Mouse (Mus musculus): Measurements from ENCODE around the gene Ccl8.

Gene Ccl8

DNA sequence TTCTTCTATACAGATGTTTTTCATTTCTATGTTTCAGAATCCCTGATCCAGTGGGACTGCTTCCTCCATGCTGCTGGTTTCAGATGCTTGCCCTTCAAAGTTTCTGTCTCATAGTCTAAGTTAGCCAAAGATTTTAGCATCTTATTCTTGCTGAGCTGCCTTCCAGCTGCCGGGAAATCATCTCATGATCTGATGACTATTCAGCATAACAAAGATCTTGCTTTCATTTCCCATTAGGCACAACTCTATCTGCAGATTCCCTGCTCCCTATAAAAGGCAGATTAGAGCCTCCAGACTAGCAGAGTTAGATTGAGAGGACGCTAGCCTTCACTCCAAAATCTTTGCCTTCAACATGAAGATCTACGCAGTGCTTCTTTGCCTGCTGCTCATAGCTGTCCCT is at the start of gene Ccl8:
Gene Ccl8, plus strand, starts transcription at position 301 of the 400 bp plus-strand sequence.
- DNase-seq (ENCODE audit: low read depth, low spot score), result no peak

DNA sequence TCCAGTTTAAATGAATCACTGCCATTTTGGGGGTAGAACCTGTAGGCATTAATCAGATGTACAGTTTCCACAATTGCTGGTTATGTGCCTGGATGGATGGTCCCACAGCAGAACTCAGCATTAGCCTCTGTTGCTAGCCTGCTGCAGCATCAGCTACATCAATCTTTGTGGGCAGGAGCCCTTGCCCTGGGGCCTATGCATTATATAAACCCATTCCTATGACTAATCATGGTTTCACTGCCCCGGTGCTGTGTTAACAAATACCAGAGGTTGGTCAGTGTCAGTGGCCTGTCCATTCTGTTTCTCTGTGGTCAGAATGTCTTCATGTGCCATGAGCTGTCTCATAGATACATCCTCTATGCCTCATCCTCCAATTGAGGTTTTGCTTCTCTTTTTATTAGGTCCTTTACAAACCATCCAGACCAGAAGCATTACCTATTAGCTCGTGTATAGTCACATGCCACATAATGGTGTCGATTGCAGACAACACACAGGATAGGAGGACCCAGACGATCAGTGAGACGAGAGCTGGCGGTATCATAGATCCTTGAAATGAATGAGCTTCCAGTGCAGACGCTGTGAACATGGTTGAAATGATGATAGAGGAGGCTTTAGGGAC is 47.9 kb upstream of the Ccl8 start:
- DNase-seq (ENCODE audit: low read depth, low spot score), result no peak

DNA sequence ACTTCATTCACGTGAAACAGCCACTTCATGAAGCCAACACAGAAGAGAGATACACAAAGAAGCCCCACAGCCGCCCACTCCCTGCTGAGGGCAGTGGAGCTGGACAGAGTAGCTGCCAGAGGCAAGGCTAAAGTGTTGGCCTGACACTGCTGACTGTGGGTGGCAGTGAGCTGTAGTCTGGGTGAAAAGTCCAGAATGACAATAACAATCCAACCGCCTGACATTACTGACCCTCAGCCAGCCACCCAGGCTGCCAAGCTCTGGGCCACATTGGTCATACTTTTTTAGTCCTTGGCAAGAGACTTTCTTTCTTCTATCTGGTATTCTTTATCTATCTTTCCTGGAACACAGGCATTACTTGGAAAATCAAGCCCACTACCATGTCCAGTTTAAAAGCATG is 43.9 kb upstream of the Ccl8 start:
- DNase-seq (ENCODE audit: low read depth, low spot score), result no peak

DNA sequence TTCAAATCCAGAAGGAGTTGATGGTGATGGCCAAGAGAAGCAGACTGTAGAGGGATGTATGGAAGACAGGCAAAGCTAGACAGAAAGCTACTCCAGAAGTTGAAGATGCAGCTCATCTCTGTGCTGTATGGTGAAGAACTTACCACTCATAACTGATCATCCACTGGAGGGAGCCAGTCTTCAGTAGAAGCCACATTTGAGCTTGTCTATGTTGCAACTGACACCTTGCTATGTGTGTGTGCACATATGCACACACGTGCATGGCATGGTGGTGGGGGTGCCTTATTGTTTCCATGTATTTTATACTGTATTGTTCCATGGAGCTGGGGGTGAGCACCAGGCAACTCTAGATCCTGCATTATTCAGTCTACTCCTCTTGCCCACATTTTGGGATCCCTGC is 42.6 kb upstream of the Ccl8 start:
- no peak for DNase-seq (ENCODE audit: low read depth, low spot score)

DNA sequence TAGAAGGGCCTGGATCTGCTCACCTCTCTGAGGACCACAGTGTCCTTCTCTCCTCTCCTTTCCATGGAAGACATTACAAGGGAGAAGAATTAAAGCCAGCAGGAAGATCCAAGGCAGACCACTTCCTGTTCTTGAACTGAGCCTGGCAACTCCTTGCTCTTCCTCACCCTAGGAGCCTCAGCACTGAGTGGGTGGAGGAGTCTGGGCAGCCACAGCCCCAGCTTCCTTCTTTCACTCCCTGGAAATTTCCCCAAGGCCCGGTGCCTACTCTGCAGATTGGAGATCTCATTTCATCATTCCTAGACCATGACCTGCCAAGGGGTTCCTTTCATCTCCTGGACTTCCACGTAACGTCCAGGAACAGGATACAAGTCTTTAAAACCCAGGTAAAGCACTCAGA is 42.0 kb upstream of the Ccl8 start:
- no peak for DNase-seq (ENCODE audit: low read depth, low spot score)

DNA sequence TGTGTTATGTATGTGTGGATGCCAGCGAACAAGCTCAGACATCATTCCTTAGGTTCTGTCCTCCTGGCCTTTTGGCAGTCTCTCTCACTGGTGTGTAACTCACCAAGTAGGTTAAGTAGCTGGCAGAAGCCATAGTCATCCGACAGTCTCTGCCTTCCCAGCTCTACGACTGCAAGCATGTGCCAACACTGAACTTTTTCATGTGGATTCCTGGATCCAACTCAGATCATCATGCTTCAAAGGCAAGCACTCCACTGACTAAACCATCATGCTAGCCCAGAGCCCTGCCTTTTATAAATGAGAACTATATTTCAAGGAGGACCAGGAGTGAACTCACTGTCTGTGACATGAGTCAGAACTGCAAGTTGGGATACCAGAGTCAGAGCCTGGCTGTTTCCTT is 41.3 kb upstream of the Ccl8 start:
- DNase-seq (ENCODE audit: low read depth, low spot score), result no peak

DNA sequence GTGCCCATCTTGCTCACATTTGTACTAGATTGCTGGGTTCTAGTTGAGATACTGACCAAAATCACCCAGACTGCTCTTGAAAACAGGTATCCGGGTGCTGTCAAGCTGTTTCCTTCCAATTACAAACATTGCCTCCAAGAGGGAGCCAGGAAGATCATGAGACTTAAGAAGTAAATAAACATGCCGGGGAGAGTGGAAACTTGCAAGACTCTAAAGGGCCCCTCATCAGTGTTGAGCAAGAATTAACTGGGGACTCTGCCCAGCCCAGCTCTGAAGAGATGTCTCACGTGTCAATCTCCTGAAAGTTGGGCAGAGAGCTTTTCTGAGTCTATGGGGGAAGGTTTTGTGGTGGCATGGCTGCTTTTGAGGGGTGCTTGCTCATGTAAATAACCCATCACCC is 38.0 kb upstream of the Ccl8 start:
- no peak for DNase-seq (ENCODE audit: low read depth, low spot score)

DNA sequence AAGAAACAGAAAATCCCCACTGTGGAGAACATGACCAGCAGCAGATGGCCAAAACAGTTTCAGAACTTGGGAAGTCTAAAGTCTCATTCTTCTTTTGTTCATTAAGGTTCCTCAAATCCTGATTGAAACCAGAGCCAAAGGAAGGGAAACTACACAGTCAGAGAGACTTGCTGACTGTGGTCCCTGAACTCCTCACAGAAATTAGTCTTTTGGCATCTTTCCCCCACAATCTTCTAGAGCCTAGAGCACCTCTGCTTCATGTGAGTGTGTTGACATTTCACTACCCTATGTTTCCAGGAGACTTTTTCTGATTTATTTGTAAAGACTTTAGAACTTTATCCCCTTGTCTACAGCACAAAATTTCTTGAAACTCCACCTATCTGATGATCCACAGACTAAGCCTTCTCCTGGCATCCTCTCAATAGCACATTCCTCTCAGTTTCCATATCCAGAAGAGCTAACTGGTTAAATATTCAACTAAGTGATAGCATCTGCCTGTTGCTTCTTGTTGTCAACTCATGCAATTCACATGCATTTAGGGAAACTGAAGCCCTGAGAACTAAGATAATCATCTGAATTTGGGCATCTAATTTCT is 36.8 kb upstream of the Ccl8 start:
- DNase-seq (ENCODE audit: low read depth, low spot score), result no peak

DNA sequence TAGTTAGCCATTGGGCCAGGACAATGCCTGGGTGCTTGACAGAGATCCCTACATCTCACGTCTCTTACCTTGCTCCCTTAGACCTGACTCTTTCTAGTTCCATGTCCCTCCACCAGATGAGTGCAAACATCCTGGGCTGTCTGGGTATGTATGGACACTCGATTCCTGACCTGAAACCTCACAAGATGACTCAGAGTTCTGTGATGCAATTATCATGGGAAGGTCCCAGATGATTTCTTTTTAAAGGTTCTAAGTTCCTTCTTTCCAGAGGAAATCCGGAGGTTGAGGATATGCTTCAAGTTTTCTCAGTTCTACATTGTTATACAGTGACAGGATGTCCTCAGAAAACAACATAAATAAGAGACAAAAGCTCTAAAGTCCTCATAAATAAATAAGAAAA is 34.1 kb upstream of the Ccl8 start:
- no peak for DNase-seq (ENCODE audit: low read depth, low spot score)

DNA sequence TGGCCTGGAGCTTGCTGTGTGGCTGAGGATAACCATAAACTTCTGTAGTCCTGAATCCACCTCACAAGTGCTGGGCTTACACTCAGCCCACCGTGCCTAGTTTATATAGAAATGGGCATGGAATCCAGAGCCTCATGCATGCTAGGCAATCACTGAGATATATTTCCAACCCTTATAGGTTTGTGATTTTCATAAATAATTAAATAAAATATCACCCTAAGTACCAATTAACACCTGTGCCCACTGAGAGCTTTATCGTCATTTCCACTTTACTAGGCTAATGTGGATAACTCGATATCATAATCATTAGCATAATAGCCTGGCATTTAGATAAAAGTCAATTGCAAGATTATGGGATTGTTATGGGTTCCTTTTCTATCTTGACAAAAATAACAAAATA is 30.6 kb upstream of the Ccl8 start:
- no peak for DNase-seq (ENCODE audit: low read depth, low spot score)

DNA sequence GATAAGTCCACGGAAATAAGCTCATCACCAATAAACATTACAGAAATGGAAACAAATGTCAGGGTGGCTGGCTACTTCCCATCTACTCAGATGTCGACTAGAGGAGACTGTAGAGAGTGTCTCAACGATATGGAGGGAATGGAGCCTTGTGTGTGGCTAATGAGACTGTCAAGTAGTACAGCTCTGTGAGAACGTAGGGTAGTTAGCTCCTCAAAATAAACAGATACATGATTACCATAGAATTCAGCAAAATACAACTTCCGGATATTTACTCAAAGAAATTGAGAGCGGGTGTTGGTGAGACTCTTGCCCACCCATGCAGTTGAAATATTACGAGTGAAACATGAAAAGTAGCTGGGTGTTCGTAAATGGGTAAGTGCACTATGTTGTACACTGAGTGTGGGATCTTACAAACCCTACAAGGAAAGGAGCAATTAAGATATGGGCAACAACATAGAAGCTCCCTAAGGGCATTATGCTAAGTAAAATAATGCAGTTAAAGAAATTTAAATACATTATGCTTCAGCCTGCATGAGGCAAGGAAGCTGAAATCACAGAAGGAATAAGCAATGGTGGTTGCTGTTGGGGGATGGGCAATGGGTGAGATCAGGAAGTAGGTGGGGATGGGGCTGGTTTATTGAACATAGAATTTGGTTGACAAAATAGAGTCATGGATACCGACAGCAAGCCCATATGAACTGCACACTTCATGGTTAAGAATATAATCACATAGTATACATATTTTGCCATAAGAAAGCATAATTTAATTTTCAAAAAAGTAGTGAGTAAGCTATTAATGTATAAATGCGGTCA is 15.3 kb upstream of the Ccl8 start:
- DNase-seq (ENCODE audit: low read depth, low spot score), result no peak

DNA sequence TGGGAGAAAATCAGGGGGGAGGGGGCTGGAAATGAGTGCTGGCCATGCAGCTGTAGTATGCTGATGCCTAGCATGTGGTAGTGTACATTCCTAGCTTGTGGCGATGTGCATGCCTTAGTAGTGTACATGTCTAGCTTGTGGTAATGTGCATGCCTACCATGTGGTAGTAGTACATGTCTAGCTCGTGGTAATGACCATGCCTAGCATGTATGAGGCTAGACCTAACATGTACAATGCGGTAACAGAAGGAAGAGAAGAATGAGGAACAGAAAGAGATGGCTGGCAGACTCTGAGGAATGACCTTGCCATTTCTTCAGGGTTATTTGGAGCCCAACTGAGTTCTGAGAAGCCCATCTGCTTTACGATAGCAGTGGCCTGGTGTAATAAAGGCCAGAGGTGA is 13.9 kb upstream of the Ccl8 start:
- no peak for DNase-seq (ENCODE audit: low read depth, low spot score)

DNA sequence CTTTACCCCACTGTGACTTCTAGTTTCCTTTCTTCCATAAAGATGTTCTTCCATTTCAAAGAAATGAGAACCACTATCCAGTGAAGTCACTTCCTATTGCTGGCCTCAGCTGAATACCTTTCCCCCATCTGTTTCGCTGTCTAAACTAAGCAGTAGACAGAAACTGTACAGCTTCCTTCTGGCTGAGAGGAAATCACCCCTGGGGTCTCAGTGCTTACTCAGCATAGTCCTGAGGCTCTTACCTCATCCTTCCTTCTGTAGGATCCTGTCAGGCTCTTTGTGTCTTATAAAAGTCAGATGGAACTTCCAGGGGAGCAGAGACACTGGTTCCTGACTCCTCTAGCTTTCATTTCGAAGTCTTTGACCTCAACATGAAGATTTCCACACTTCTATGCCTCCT is 13.5 kb upstream of the Ccl8 start, which contains the start of gene Ccl12:
Gene Ccl12, plus strand, starts transcription at position 317 of the 400 bp plus-strand sequence.
- DNase-seq (ENCODE audit: low read depth, low spot score), result no peak

DNA sequence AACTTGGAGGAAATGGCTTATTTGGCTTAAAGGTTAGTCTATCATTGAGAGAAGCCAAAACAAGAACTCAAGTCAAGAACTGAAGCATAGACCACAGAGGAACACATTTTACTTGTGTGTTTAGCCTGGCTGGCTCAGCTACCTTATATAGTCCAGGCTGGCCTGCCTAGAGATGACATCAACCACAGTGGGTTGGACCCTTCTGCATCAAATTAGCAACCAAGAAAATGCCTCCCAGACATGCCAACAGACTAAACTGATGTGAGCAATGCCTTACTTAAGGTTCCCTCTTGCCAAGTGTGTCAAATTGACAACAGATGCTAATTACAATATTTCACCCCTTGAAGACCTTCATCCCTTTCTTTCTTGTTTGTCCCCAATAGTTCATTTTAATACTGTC is 5.4 kb upstream of the Ccl8 start:
- no peak for DNase-seq (ENCODE audit: low read depth, low spot score)

DNA sequence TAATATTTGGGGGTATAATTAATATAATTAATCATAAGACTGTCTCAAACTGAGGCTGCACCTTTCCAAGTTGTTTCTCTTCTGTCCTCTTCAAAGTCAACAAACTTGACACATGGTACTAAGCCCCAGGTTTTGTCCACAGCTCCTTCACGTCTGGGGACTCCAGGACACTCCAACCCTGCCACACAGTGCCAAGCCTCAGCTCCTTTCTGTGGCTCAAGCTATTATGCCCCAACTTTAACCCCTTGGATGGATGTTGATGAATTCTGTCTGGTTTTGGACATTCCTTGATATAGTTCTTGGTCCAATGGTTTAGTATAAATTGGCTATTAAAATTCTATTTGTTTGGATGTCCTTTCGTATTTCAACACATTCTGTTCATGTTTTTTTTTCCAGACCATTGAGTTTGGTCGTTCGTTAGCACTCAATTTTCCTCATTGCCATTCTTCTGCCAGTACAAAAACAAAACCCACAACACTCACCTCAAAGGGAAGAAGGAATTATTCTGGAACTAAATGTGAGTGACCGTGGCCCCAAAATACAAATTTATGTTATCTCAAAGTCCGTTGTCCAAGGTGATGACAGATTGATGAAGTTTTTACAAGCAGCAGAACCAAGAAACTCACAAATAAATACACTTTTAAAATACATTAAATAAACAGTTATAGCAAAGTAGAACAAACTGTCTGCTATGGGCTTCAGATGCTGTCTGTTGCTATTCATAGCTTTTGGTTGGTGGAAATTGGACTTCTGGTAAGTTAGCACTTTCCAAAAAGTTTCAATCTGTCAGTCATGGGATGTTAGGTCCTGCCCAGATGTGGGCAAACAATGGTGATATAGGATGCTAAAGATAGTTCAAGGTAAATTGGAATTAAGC is 4.4 kb upstream of the Ccl8 start:
- no peak for DNase-seq (ENCODE audit: low read depth, low spot score)

DNA sequence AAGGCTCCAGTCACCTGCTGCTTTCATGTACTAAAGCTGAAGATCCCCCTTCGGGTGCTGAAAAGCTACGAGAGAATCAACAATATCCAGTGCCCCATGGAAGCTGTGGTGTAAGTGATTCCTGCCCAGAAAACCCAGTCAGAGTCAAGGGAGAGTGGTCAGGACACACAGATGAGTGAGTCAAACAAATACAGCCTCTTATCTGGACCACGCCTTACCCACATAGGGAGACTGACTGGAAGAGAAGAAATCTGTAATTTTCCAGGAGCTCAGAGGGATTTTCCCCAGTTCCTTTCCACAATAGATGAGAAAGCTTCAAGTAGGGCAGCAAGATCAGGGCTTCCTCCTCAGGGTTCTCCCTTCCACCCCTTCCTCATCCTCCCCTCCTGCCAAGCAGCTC is 1.1 kb downstream of the Ccl8 start:
- DNase-seq (ENCODE audit: low read depth, low spot score), result no peak

DNA sequence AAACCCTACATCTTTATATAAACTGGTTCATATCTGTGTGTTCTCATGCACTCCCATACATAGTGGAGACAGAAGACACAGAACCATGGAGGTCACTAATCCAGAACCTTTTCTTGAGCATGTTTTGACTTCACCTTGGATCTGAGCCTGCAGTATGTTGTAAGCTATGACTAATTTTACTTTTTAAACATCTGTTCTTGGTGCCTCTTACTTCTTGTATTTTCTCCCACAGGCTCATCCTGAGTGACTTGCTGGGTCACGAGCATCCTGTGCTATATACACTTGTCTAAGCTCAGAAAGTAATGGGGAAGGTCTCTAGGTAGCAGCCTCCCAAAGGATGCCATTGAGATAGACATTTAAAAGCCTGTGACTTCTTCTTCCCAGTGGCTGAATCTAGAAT is 18.0 kb downstream of the Ccl8 start:
- DNase-seq (ENCODE audit: low read depth, low spot score), result no peak

DNA sequence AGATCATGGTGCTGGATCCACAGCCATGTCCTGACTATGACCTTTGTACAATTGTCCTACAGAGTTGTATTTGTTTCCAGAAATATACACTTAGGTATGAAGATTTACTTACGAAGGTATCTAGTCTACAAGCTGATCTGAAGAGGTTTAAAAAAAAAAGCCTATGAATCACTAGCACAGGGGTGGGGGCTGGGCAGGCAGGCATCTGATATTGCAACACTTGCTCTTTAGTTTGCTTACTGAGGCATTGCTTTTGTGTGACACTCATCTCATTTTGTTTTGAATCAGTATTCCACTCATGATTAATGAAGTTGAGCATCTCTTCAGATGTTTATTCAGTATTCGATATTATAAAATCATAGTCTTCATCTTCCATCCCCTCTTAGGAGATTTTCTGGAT is 21.2 kb downstream of the Ccl8 start:
- no peak for DNase-seq (ENCODE audit: low read depth, low spot score)

DNA sequence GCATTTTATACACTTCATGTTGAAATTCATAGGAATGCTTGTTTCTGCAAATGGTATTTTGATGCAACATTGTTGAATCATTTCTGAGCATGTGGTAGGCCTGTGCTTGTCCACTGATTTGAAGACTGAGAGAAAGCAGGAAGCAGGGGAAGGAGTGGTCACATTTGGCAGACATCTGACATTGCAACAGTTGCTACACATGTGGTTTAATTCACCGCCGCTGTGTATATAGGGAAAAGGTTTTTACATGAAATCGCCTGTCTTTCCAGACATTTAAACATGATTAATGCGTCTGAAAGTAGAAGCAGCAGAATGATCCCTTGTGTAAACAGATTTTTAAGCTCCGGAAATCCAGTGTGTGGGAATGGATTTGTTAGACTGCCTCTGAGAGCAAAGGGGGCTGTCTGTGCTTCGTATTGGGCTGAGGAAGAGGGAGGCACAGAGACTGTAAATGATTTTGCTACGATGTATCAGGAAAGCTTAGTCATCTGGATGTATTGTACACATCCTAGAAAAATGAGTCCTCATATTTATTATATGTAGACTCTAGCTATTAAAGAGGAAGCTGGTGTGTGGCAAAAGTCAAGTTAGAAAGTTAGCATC is 24.6 kb downstream of the Ccl8 start:
- no peak for DNase-seq (ENCODE audit: low read depth, low spot score)

DNA sequence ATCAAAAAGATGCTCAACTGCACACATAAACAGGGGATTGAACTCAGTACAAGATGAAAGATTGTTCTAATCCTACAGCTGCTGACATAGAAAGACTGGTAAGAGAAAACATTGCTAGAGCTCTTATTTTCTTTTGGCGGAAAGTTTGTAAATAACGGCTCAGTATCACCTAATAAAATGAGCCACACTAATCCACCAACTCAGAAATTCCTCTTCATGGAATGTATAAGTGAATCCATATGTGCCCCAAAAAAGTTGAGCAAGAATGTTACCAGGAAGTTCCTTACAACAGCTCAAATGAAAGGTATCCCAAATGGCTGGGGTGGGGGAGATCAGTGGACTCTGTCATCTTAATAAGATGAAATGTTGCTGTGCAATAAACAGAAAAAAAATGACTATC is 44.1 kb downstream of the Ccl8 start:
- DNase-seq (ENCODE audit: low read depth, low spot score), result no peak

DNA sequence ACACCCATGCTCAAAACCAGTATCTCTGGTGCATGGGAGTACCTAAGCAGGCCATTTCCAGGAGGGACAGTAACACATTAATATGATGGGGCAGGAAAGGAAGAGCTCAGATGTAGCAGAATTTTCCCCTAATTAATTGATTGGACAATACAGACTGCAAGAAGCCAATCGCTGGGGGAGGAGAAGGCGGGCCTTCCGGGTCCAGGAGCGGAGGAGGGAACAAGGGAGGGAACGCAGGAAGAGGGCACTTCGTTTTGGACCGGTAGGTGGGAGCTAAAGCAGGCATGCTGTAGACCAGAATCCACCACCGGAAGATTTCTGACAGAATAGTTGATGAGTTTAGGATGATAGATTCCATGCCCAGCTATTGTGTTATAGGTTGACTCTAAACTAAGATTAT is 48.3 kb downstream of the Ccl8 start:
- no peak for DNase-seq (ENCODE audit: low read depth, low spot score)

All from WW6 (cell line).